Mouse (Mus musculus) cerebellum, adult 2 months (tissue): ENCODE measurements around the gene Elp4. TPM values are rescaled to one million over a fixed set of nuclear protein-coding genes. Genes with fewer than 3 reads are reported as not detected.
A peak's percentile ranks its signal among the peaks of the same experiment; 100 is the strongest.

Experiments
- DNase-seq, 2 experiments: peaks; one replicate each; pipeline ENCODE4 v3.0.0; 2021
- H3K27ac ChIP-seq: fragments of 200-500 bp; 2 replicates; pipeline ENCODE4 v1.5.1; 2012; ENCODE audit warnings: low read length, control low read depth, inconsistent platforms; ENCODE audit not compliant: insufficient read depth
- H3K27me3 ChIP-seq: fragments of 200-500 bp; 2 replicates; pipeline ENCODE4 v1.6.1; 2012; ENCODE audit warnings: inconsistent platforms, mild to moderate bottlenecking, low read length, moderate library complexity; ENCODE audit not compliant: control insufficient read depth, insufficient read depth
- H3K4me1 ChIP-seq: fragments of 200-500 bp; 2 replicates; pipeline ENCODE4 v1.6.1; 2011; ENCODE audit warnings: low read length; ENCODE audit not compliant: control insufficient read depth, insufficient read depth
- H3K4me3 ChIP-seq: fragments of 200-500 bp; replicated peaks from 2 replicates; pipeline ENCODE3; 2011; ENCODE audit warnings: mild to moderate bottlenecking, low read depth, low read length, control low read depth; ENCODE audit not compliant: insufficient read depth
- CTCF ChIP-seq: fragments of 200-500 bp; IDR thresholded peaks from 2 replicates; pipeline ENCODE4 v1.5.1; 2011; ENCODE audit warnings: low read depth, mild to moderate bottlenecking, control low read depth, low read length, moderate library complexity, borderline replicate concordance; ENCODE audit not compliant: insufficient read depth
- POLR2A ChIP-seq: fragments of 200-500 bp; IDR thresholded peaks from 2 replicates; pipeline ENCODE4 v1.6.1; 2011; ENCODE audit warnings: low read length, control low read depth, borderline replicate concordance; ENCODE audit not compliant: insufficient read depth
- WGBS: fragments of 180-500 bp; shearing (Covaris S2); methylation state at CpG from one replicate; pipeline ENCODE4 v1.1.7; 2018; 5-methylcytosine and 5-hydroxymethylcytosine counted together
- polyA plus RNA-seq: library from polyadenylated mRNA; depleted of rRNA; stranded (reverse); fragments of >200 nt; gene quantifications from 2 replicates; pipeline ENCODE4 v1.2.3, GENCODE M21; 2012

Gene Elp4
- polyA plus RNA-seq, 1 experiment = 11.9 TPM

DNA sequence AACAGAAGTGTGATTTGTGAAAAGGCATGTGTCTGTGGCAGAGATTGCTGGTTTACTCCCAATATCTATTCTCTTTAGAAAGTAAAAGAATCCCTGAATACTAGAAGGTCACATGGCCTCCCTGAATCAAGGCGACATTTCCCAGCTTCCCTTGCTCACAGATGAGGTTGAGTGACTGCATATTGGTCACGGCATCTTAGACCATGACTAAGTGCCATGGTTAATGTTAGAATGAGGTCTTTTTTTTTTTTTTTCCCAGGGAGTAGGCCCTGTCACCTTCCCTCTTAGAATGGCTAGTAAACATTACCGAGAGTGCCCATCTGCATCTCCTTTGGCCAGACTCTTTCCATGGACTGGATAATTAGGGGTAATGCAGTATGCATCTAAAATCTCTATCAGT is 193.9 kb downstream of the Elp4 start:
- no peak for TF ChIP-seq CTCF
- no peak for TF ChIP-seq POLR2A
- WGBS = 83% methylated on average over 3 of the region's 3 CpGs
- H3K4me1 ChIP-seq = peaks cover 3% of the 10 kb centered on the region; the same call in 1 of the 2 replicates
- DNase-seq = no peak
- H3K27me3 ChIP-seq = no peaks in the 10 kb centered on the region
- no peak overlapping the region for H3K27ac ChIP-seq
- no peak overlapping the region for H3K4me3 ChIP-seq

DNA sequence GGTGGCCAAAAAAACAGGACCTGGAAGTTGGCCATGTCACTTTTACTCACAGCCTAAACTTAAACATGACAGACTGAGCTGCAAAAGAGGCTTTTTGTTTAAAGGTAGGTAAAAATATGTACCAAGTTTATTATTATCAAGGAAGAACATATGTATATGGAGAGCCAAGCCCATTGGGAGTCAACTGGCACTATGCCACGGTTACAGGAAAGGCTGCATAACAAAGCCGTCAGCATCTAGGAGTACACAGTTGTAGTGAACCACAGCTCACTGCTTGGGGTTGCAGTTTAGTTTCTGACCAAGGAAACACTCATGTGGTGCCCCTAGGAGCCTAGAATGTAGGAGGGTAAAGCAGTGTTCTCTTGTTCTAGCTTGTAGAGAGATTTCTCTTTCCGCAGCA is 195.2 kb downstream of the Elp4 start:
- no peak for TF ChIP-seq CTCF
- TF ChIP-seq POLR2A = no peak
- peak in 1 of 2 experiments; percentile 65 for DNase-seq
- Histone ChIP-seq H3K4me3 (no peak overlapping the region), H3K27ac (no peak overlapping the region), H3K4me1 (peaks cover 6% of the 10 kb centered on the region; the same call in 1 of the 2 replicates), H3K27me3 (no peaks in the 10 kb centered on the region)
- 42% methylated on average over 3 of the region's 3 CpGs for WGBS

DNA sequence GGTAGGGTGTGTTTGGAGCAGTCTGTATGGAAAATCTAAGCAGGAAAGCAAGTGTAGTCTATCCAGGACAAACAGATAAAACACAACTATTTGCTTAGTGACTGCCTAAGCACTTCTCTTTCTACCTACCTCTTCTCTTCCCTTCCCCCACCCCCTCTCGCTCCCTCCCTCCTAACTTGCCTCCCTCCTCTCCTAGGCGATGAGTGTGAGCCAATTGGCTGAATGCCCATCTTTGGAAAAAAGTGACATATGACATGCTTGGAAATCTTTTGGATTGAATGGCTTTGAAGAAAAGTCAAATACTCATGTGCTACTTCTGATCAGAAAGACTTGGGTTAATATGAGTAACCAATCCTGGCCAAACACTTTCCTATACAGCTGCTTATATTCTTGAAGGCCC is 199.0 kb downstream of the Elp4 start:
- peaks cover 9% of the 10 kb centered on the region; the same call in 1 of the 2 replicates for H3K4me1 ChIP-seq
- H3K27me3 ChIP-seq = no peaks in the 10 kb centered on the region
- DNase-seq = no peak
- H3K4me3 ChIP-seq = no peak overlapping the region
- WGBS = 26% methylated on average over 2 of the region's 2 CpGs
- TF ChIP-seq POLR2A (no peak), CTCF (no peak)
- no peak overlapping the region for H3K27ac ChIP-seq

DNA sequence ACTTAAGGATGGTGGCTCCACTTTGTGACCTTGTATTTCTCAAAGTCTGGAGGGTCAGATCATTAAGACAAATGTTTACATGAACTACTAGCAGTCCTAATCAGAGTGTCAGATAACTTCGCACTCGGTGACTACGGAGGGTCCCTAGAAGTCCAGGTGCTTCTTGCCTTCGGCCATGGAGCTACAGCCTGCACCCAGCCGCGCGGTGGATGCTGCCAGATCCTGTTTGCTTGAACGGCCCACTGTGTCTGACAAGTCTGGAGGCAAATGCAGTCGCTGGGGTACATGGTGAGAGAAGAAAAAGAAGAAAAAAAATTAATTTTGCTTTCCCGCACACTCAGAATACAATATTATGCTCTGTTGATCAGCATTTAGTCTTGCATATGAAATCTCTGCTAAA is 201.8 kb downstream of the Elp4 start:
- H3K27me3 ChIP-seq = no peaks in the 10 kb centered on the region
- no peak for DNase-seq
- peaks cover 15% of the 10 kb centered on the region for H3K4me1 ChIP-seq
- TF ChIP-seq CTCF = no peak
- TF ChIP-seq POLR2A = no peak
- H3K27ac ChIP-seq = no peak overlapping the region
- H3K4me3 ChIP-seq = no peak overlapping the region
- WGBS = 29% methylated on average over 10 of the region's 10 CpGs

DNA sequence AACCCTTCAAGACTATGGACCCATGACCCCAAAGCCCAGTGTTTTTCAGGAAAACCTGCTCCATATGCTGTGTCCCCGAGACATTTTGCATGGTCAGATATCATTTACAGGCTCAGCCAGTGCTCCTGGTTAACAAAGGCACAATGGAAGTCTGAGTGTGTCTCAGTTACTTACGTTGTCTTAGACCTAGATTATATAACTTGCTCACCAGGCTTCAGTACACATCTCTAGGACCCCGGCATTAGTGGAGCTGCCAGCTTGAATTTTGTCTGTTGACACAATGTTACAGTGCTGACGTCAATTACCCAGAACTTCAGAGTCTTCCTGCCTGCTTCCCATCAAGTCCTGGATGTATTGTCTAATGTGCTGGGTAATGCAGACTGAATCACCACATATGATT is 202.6 kb downstream of the Elp4 start:
- Histone ChIP-seq H3K4me1 (peaks cover 15% of the 10 kb centered on the region), H3K27ac (no peak overlapping the region), H3K4me3 (no peak overlapping the region), H3K27me3 (no peaks in the 10 kb centered on the region)
- no peak for DNase-seq
- no peak for TF ChIP-seq CTCF
- TF ChIP-seq POLR2A = no peak
- 63% methylated on average over 4 of the region's 4 CpGs for WGBS

DNA sequence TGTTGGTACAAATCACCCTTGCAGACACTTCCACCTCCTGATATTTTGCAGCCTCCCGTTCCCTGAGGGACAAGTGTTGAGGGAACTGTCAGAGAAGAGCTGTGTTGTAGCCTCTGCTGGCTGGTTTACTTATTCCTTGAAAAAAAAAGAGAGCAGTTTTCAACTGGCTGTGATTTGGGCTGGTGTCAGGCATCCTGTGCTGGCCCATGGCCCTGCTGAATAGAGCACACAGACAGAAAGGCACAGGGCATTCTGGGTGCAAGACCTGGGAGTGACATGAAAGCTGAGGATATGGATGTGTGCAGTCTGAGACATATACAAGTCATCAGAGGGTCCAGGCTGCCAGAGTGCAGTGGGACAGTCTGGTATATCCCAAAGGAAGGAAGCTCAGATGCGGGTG is 205.7 kb downstream of the Elp4 start:
- H3K4me3 ChIP-seq = no peak overlapping the region
- peak; percentile 32 to 35 for DNase-seq
- no peak for TF ChIP-seq POLR2A
- no peak for TF ChIP-seq CTCF
- 20% methylated on average over 2 of the region's 2 CpGs for WGBS
- no peaks in the 10 kb centered on the region for H3K27me3 ChIP-seq
- peaks cover 8% of the 10 kb centered on the region for H3K4me1 ChIP-seq
- H3K27ac ChIP-seq = peak overlapping the region; percentile 62

DNA sequence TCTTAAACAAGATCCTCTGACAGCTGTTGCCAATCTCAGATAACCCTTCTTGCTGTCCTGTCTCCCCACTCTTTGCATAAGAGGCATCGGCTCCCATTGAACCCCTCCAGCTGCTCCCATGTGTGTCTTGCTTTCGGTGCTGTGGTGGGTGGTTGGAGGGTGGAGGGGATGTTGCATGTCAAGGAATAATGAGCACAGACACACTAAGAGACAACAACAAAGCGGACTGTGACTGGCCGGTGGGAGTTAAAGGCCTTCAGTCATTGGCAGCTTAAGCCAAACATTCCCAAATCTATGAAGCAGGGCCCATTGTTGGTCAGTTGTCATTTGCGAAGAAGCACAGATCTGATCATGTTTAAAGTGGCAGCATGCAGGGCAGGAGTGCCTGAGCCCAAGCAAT is 206.6 kb downstream of the Elp4 start:
- TF ChIP-seq POLR2A (no peak), CTCF (no peak)
- Histone ChIP-seq H3K27me3 (no peaks in the 10 kb centered on the region), H3K4me1 (peaks cover 13% of the 10 kb centered on the region), H3K4me3 (no peak overlapping the region), H3K27ac (no peak overlapping the region)
- WGBS = 46% methylated on average over 5 of the region's 5 CpGs
- DNase-seq = peak in 1 of 2 experiments; percentile 8

DNA sequence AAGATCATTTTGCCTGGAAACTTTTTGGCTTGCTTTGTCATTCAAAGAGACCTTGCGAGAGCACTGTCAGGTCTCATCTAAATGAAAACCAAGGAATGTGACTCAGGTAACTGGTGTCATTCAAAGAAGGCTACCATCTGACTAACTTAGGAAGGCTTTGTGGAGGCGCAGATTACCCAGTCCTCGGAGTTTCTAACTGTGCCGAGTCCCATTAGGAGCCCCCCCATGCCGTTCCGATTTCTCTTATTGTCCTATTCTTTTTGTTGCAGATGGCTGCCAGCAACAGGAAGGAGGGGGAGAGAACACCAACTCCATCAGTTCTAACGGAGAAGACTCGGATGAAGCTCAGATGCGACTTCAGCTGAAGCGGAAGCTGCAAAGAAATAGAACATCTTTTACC is 213.1 kb downstream of the Elp4 start:
- H3K27me3 ChIP-seq = no peaks in the 10 kb centered on the region
- peaks cover 13% of the 10 kb centered on the region for H3K4me1 ChIP-seq
- WGBS = 23% methylated on average over 10 of the region's 10 CpGs
- peak; percentile 31 to 38 for DNase-seq
- H3K4me3 ChIP-seq = no peak overlapping the region
- TF ChIP-seq POLR2A (no peak), CTCF (no peak)
- H3K27ac ChIP-seq = peak overlapping the region; percentile 58
